Mouse (Mus musculus) brain, adult 2 months (tissue): Measurements from ENCODE around the gene Nutm1.
"Not testable (repeated sequence)": the region's sequence is repeated elsewhere in the genome, so short reads cannot be mapped to it uniquely, and the experiment has no call there.

Experiments
- DNase-seq: peaks from one replicate; pipeline ENCODE4 v3.0.0; 2011; ENCODE audit warnings: low read depth, low spot score

The Nutm1 gene

DNA sequence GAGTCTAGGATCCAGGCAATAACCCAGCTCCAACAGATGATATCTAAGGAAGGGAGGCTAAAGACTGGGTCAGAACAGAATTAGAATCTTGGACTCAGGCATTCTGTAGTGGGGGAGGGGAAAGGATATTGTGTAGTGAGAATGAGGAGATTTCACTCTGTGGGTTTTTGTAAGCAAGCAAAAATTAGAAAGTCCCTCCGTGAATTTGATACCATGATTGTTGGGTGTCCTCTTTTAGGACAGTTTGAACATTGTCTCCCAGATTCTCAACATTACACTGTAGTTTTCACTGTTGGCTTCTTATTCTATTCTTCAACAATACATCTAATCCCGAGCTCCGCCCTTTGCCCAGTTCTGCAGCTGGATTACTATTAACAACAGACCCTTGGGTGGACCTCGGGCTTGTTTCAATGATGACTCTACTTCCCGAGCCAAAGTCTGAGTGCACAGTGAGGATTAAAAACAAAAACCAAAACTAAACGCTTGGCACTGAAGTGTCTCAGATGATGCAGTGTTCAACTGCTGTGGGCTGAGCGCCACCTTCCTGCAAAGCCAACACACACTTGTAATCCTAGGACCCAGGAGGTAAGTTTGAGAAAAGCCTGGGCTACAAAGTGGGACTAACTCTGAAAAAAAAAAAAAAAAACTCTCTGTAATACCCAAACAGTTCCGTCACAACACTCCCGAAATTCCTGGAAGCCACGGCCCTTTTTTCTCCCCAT lies at the start of gene Nutm1:
TSS of gene Nutm1 (minus strand) at position 51 of the 722 bp plus-strand sequence.
- DNase-seq: peak; percentile 39

DNA sequence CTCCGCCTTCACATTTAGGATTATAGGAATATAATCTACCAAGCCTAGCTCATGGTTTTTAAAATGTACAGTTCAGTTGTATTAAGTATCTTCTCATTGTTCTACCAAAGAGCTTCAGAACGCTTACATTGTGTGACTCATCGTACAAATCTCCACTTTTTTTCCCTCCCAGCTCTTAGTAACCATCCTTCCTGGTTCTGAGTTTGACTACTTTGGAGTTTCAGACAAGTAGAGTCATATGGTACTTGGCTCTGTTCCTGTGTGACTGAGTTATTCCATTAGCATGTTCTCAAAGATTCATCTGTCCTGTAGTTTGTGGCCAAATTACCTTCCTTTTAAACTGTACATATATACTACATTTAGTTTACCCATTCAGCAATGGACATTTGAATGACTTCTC lies 49.6 kb upstream of the Nutm1 start:
- DNase-seq: peak; percentile 68

GRCm38 (mm10) chr2:112298221-112298620 lies 39.1 kb upstream of the Nutm1 start:
- DNase-seq: no peak

GRCm38 (mm10) chr2:112296211-112296610 lies 37.1 kb upstream of the Nutm1 start:
- DNase-seq: peak; percentile 73

DNA sequence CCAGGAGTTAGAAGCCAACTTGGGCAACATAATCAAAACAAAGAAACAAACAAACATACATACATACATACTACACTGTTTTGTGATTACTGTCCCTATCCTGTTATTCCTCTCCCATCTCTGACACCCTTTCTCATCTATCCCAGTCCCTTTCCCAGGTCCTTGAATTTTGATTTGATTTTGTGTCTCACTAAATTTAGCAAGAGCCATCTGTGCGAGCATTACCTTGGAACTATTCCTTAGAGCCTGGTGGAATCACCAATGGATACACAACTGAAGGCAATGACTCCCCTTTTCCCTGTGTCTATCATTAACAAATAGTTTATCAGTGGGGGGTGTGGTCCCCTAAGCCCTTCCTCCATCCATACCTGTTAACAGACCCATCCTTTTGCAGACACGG lies 33.7 kb upstream of the Nutm1 start:
- peak; percentile 67 for DNase-seq

GRCm38 (mm10) chr2:112289507-112289906 lies 30.4 kb upstream of the Nutm1 start:
- no peak for DNase-seq

- DNase-seq: no peak
Observed at GRCm38 (mm10) chr2:112287059-112287458, 28.0 kb upstream of the Nutm1 start.

GRCm38 (mm10) chr2:112286062-112286461 lies 27.0 kb upstream of the Nutm1 start:
- DNase-seq: not testable (repeated sequence)

- no peak for DNase-seq
Observed at GRCm38 (mm10) chr2:112285031-112285390, 25.9 kb upstream of the Nutm1 start.

GRCm38 (mm10) chr2:112284363-112285030 lies 25.4 kb upstream of the Nutm1 start:
- peak; percentile 59 for DNase-seq

- DNase-seq: no peak
Observed at GRCm38 (mm10) chr2:112282846-112283245, 23.8 kb upstream of the Nutm1 start.

DNA sequence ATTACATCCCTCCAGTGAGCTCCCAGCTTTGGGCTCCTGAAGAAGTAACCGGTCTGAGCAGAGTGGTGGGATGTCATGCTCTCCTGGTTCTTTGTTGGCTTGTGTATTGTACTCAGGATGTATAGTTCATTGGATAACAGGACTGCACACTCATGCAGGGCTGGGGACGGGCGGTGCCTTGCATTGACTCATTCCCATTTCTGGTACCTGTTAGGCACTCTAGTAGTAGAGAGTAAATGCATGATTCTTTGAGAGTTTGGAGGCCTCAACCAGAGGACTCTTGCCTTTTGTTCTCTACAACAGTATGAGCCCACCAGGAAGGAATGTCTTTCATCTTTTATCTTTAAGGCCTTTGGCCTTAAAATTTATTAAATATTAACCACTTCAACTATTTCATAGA lies 17.8 kb upstream of the Nutm1 start:
- DNase-seq: no peak

GRCm38 (mm10) chr2:112273474-112273873 lies 14.4 kb upstream of the Nutm1 start:
- DNase-seq: peak; percentile 53

DNA sequence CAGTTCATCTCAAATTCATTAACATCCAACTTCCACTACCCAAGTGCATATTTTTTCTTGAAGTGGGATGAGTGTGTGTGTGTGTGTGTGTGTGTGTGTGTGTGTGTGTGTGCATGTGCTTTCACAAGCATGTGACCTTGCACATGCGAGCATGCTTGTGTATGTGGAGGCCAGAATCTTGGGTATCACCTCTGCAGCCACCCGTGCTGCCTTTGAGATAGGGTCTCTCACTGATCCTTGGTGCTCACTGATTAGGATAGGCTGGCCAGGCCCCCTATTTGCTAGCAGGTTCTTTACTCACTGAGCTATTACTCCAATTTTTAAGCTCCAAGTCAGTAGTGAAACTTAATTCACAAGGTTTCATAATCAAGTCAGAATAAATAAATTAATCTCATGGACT lies 13.8 kb upstream of the Nutm1 start:
- DNase-seq: no peak

DNA sequence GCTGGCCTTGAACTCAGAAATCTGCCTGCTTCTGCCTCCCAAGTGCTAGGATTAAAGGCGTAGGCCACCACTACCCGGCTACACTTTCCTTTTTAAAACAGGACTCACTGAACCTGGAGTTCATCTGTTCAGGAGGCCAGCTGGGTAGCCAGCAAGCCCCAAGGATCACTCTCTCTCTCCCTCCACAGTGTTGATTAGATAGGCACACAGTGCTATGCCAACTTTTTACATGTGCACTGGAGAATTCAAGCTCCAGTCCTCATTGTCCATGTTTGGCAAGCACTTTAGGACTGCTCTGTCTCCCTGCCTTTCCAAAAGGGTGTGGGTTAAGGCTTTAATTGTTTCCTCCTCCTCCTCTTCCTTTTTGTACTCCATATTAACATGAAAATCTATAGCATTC lies 10.9 kb upstream of the Nutm1 start:
- no peak for DNase-seq

DNA sequence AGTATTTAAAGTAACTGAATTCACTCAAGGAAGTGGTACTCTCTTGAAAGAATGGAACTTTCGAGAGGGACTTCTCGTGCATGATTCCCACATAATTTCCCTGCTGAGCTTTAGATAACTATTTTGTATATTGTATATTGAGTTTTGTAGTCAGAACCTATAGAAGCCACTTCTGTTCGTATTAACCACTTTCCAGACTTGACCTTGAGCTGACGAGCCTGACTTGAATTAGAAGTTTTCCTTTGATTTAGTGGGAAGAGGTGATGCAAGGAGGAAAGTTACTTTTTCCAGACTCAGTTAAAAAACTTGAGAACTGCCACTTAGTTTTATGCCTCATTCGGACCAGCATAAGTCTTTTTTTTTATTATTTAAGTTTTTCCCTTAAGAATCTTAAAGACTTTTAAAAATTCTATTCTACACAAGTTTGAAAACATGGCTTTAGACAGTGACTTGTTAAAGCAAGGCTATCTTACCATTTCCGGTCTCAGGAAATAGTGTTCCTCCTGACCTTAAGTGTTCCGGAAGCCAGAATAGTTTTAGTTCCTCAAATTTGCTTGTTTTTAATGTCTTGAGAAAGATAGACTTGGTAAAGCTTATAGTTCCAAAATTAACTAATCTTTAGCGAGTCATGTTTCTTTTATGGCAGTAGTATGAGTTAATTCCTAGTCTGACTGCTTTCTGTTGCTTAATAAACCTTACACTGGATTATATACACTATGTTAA lies 8.6 kb upstream of the Nutm1 start:
- DNase-seq: no peak

- peak; percentile 50 for DNase-seq
Observed at GRCm38 (mm10) chr2:112266780-112267179, 7.7 kb upstream of the Nutm1 start.

DNA sequence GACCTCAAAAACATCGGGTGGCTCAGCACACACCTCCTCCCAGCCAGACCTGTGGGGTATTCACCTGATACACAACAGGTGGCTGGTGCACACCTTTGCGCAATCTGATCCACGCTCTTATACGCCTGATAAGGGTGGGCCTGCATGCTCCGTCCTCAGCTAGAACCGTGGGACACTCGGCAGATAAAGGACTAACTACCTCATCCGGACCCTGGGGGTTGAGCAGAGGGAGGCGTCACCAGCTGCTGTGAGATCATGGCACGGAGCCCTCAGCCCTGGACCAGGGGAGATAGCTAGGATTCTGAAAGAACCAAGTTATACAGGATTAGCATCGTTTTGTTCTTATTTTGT lies 7.1 kb upstream of the Nutm1 start, which contains the start of gene Gm21985:
TSS of gene Gm21985 (plus strand) at position 73 of the 351 bp plus-strand sequence.
- peak; percentile 54 for DNase-seq

GRCm38 (mm10) chr2:112265448-112266241 lies 6.6 kb upstream of the Nutm1 start, which contains the start of gene Slc12a6:
Gene Slc12a6 (plus strand): TSS chr2:112265825.
- DNase-seq: peak; percentile 97

DNA sequence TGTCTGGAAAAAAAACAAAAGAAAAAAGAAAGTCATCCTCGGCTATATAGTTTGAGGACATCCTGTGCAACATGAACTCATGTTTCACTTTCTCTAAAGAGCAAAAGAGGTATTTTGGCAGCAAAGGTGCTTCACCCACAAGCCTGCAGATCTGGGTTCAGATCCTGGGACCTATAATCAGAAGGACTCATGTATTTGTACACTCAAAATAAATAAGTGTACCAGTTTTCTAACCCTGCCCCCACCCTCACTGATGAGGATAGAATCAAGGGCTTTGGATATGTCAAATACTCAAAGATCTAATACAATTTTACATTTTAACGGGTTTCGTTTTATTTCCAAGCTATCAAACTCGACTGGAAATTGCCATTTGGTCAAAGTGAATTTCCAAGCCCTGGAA lies 5.3 kb upstream of the Nutm1 start:
- no peak for DNase-seq

- peak; percentile 46 for DNase-seq
Observed at GRCm38 (mm10) chr2:112262779-112263295, 3.7 kb upstream of the Nutm1 start.
